Mouse (Mus musculus): Measurements from ENCODE around the gene Ppp1r21. TPM values are rescaled to one million over a fixed set of nuclear protein-coding genes. Genes with fewer than 3 reads are reported as not detected.

The Ppp1r21 gene
- polyA plus RNA-seq, 1 experiment: not detected

DNA sequence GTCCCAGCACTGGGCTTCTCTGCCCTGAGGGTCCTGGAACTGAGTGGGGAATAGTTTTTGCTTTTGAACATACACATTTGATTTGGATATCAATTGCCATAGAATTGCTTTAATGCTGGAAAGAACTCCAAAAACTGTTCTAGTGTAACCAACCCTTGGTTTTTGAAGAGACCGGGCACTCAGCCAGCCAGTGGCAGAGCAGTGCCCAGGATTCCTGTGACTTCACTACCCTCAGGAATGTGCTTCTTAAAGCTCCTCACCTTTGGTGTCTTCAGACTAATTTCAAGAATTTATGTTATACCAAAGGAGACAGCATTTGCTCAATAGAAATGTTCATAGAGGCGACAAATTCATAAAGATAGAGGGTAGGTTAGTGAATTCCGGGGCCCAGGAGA lies 100.6 kb downstream of the Ppp1r21 start:
- H3K4me3 ChIP-seq (ENCODE audit: insufficient read depth, low read depth, low read length): no peak overlapping the region
- H3K27ac ChIP-seq (ENCODE audit: insufficient read depth, low read depth, low read length): no peak overlapping the region
- TF ChIP-seq POLR2A (IDR thresholded peaks at IDR 0.05; ENCODE audit: insufficient read depth, low read depth, low read length) (no peak), CTCF (IDR thresholded peaks at IDR 0.05; ENCODE audit: insufficient read depth, low read depth, low read length) (no peak)
- WGBS: 62% methylated on average over 3 of the region's 3 CpGs
- H3K4me1 ChIP-seq (ENCODE audit: control insufficient read depth, insufficient read depth, low read length): peaks cover 6% of the 10 kb centered on the region

DNA sequence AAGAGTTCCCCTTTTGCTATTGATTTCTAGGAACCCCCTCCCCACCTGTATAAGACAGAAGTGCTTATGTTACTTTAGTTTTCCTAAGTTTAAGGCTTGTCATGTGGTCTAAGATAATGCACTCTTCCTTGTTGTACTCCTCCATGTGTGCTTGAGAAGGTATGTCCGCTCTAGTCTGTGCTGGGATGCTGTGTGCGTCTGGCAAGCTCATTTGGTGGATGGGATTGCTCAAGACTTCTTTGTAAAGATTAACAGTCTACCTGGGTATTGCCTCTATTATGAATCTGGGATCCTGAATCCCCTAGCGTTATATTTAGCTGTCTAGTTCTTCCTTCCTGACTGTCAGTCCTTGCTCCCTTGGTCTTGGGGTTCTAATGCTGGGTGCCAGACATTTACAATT lies 102.7 kb downstream of the Ppp1r21 start:
- no peak for TF ChIP-seq CTCF (IDR thresholded peaks at IDR 0.05; ENCODE audit: insufficient read depth, low read depth, low read length)
- TF ChIP-seq POLR2A (IDR thresholded peaks at IDR 0.05; ENCODE audit: insufficient read depth, low read depth, low read length): no peak
- WGBS: 95% methylated on average over 3 of the region's 3 CpGs
- no peak overlapping the region for H3K4me3 ChIP-seq (ENCODE audit: insufficient read depth, low read depth, low read length)
- no peak overlapping the region for H3K27ac ChIP-seq (ENCODE audit: insufficient read depth, low read depth, low read length)
- peaks cover 6% of the 10 kb centered on the region for H3K4me1 ChIP-seq (ENCODE audit: control insufficient read depth, insufficient read depth, low read length)

DNA sequence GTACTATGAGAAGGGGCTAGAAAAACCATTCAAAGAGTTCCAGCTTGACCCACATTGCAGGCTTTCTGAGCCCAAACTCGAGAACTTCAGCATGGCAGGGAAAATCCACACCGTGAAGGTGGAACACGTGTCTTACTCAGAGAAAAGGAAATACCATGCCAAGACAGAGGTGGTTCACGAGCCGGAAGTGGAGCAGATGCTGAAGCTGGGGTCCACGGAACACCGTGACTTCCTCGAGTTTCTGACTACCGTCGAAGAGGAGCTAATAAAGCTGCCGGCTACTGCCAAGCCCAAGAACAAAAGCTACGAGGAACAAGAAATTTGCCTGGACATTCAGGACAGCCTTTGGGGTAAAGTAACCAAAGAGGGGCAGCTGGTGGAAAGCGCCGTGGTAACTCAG lies 106.2 kb downstream of the Ppp1r21 start:
- Histone ChIP-seq H3K4me3 (ENCODE audit: insufficient read depth, low read depth, low read length) (no peak overlapping the region), H3K4me1 (ENCODE audit: control insufficient read depth, insufficient read depth, low read length) (no peaks in the 10 kb centered on the region; the same call in 1 of the 2 replicates), H3K27ac (ENCODE audit: insufficient read depth, low read depth, low read length) (no peak overlapping the region)
- no peak for TF ChIP-seq POLR2A (IDR thresholded peaks at IDR 0.05; ENCODE audit: insufficient read depth, low read depth, low read length)
- no peak for TF ChIP-seq CTCF (IDR thresholded peaks at IDR 0.05; ENCODE audit: insufficient read depth, low read depth, low read length)
- WGBS: 80% methylated on average over 14 of the region's 14 CpGs

DNA sequence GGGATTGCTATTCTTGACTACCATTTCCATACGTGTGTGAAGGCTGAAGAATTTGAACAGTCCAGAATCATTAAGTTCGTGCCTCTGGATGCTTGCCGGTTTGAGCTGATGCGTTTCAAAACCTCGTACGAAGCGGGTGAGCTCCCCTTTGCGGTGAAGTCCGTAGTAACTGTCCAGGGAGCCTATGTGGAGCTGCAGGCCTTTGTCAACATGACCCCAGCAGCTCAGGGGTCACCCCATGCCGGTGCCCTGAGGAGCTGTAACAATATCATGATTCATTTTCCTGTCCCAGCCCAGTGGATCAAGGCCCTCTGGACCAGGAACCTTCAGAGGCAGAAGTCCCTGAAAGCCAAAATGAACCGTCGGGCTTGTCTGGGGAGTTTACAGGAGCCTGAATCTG lies 106.7 kb downstream of the Ppp1r21 start:
- H3K4me1 ChIP-seq (ENCODE audit: control insufficient read depth, insufficient read depth, low read length): no peaks in the 10 kb centered on the region; the same call in 1 of the 2 replicates
- H3K27ac ChIP-seq (ENCODE audit: insufficient read depth, low read depth, low read length): no peak overlapping the region
- no peak overlapping the region for H3K4me3 ChIP-seq (ENCODE audit: insufficient read depth, low read depth, low read length)
- TF ChIP-seq POLR2A (IDR thresholded peaks at IDR 0.05; ENCODE audit: insufficient read depth, low read depth, low read length) (no peak), CTCF (IDR thresholded peaks at IDR 0.05; ENCODE audit: insufficient read depth, low read depth, low read length) (no peak)
- 65% methylated on average over 12 of the region's 12 CpGs for WGBS

Other genes with a start within 250 kb of the Ppp1r21 start
- not detected in 2 replicates for gene Foxn2, start 89.4 kb upstream of the Ppp1r21 start, polyA plus RNA-seq (2012; ENCODE audit: insufficient read depth, insufficient read length, low replicate concordance, missing spikeins)
- not detected in 2 replicates for gene Ston1, start 67.6 kb downstream of the Ppp1r21 start, polyA plus RNA-seq (2012; ENCODE audit: insufficient read depth, insufficient read length, low replicate concordance, missing spikeins)
- not detected in 2 replicates for gene Gtf2a1l, start 138.5 kb downstream of the Ppp1r21 start, polyA plus RNA-seq (2012; ENCODE audit: insufficient read depth, insufficient read length, low replicate concordance, missing spikeins)